Mouse (Mus musculus) liver, postnatal 0 days (tissue): ENCODE results near the gene Cenpc1.

Source experiments
- CTCF ChIP-seq: sonication (generic); IDR thresholded peaks from 2 replicates; pipeline ENCODE4 v1.5.1; 2016; ENCODE audit warnings: antibody characterized with exemption, low read depth
- EP300 ChIP-seq: IDR thresholded peaks from 2 replicates; pipeline ENCODE4 v1.6.1; 2016; ENCODE audit warnings: antibody characterized with exemption, low read depth, mild to moderate bottlenecking

- no peak for TF ChIP-seq EP300
- no peak for TF ChIP-seq CTCF
Observed at GRCm38 (mm10) chr5:85992805-85993721, 72.3 kb downstream of the Cenpc1 start.
